Mouse (Mus musculus) lung, postnatal 10 days (tissue): ENCODE data around the gene Abca13.
"Not testable (repeated sequence)": the region's sequence is repeated elsewhere in the genome, so short reads cannot be mapped to it uniquely, and the experiment has no call there.

Experiments
- DNase-seq: peaks from one replicate; pipeline ENCODE4 v3.0.0; 2021

Gene Abca13

GRCm38 (mm10) chr11:9191555-9192131, at the start of gene Abca13:
Gene Abca13 (plus strand): TSS chr11:9191942.
- DNase-seq, result no peak

- DNase-seq, result no peak
Observed at GRCm38 (mm10) chr11:9145113-9145512, 46.6 kb upstream of the Abca13 start.

GRCm38 (mm10) chr11:9146115-9146514, 45.6 kb upstream of the Abca13 start:
- no peak for DNase-seq

- no peak for DNase-seq
Observed at GRCm38 (mm10) chr11:9146683-9147082, 45.1 kb upstream of the Abca13 start.

DNA sequence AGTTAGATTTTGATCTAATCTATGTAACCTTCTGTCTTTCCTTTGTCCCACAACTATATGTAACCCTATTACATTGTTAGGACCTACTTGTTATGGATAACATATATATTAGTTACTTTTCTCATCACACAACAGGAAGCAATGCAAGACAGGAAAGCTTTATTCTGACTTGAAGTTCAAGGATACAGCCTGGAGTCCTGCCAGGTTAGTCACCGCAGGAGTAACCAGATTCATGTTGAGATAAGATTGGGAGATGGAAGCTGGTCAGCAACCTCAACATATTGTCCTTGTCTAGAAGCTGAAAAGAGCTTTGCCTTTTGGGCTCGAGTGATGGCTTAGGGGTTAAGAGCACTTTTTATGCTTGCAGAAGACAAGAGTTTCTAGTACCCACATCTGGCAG, 43.5 kb upstream of the Abca13 start:
- DNase-seq, result no peak

GRCm38 (mm10) chr11:9150403-9150802, 41.3 kb upstream of the Abca13 start:
- DNase-seq, result not testable (repeated sequence)

DNA sequence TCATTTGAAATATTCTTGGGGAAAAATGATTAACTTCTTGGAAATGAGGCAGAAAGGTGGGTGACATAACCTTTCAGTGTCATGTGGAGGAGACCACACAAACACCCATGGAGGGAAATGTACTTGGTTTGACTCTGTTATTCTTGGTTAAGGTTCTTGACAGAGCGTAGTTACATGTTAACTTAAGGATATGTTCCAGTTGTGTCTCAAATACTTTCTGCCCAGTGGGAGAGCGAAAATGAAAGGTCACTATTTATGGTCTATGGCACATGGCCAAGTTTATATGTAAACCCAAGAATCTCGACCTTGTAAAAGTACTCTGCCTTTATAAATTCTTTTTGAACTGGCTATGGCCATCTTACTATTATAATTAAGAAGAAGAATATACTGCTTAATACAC, 31.8 kb upstream of the Abca13 start:
- no peak for DNase-seq

DNA sequence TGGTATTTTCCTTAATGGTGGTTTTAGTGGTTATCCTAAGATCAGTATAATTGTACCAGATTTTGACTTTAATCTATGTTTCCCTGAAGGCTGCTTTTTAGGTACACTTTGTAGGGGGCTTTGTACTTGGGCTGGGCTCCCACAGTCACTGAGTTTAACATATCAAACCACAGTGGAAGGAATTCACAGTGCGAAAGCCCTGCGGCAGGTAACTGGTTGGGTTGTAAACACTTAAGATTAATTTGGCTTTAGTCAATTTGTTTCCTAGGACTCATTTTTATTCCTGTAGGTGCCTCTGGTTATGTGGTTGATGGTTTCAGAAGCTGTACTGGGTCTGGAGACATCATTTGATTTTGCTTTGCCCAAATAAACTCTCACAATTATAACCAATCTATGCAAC, 24.4 kb upstream of the Abca13 start:
- no peak for DNase-seq

GRCm38 (mm10) chr11:9181477-9181876, 10.3 kb upstream of the Abca13 start:
- DNase-seq, result no peak

DNA sequence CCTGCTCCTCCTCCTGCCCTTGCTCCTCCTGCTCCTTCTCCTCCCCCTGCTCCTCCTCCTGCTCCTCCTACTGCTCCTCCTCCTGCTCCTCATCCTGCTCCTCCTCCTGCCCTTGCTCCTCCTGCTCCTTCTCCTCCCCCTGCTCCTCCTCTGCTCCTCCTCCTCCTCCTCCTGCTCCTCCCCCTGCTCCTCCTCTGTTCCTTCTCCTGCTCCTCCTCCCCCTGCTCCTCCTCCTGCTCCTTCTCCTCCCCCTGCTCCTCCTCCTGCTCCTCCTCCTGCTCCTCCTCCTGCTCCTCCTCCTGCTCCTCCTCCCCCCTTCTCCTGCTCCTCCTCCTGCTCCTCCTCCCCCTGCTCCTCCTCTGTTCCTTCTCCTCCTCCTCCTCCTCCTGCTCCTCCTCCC, 2.3 kb upstream of the Abca13 start:
- not testable (repeated sequence) for DNase-seq

DNA sequence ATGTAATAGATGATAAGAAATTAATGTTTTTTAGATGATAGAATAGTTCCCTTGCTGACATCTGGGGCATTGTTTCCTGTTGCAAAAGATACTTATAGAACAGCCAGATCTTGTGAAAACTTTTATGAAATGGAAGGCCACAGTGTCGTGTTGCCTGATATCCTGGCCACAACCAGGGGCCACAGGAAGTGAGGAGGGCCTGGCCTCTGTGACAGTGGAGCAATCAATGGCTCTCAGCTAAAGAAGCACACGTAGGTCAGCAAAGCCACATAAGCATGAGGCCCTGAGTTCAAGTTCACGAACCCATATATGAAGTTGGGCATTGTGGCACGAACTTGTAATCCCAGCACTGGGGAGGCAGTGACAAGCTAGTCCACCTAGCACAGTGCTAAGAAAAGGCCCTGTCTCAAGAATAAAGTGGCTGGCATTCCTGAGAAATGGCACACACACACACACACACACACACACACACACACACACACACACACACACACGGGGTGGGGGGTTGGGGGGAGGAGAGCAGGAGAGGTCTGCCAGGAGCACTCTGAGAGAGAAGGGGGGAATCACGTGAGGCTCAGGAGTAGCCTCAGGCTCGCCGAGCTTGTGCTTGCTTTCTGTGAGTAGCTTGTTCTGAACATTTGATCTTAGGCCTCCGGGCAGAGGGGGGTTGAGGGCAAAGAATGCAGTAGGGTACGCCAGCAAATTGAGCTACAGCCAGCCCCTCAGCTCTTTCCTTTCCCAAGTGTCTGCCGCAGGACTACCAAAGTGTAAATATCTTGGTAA, 779 bp upstream of the Abca13 start:
- peak; percentile 13 for DNase-seq

- DNase-seq, result no peak
Observed at GRCm38 (mm10) chr11:9194861-9195260, 3.1 kb downstream of the Abca13 start.

GRCm38 (mm10) chr11:9199868-9200267, 8.1 kb downstream of the Abca13 start:
- no peak for DNase-seq

DNA sequence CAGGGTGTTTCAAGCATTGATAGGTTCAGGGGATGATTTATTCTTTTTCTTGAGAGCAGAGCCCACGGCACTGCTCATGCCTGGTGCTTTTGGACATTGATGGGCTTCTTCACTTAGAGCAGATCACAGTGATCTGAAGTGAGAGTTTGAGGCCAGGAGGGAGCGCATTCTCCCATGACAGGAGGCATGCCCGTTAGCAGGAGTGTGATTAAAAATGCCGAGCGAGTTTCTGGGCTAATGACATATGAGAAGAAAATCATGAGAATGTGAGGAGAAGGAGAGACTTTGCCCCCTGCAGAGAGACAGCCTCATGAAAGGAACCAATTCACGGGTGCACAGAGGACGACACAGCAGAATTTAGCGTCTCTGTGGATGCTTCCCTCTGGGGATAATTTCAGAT, 19.0 kb downstream of the Abca13 start:
- DNase-seq, result no peak

DNA sequence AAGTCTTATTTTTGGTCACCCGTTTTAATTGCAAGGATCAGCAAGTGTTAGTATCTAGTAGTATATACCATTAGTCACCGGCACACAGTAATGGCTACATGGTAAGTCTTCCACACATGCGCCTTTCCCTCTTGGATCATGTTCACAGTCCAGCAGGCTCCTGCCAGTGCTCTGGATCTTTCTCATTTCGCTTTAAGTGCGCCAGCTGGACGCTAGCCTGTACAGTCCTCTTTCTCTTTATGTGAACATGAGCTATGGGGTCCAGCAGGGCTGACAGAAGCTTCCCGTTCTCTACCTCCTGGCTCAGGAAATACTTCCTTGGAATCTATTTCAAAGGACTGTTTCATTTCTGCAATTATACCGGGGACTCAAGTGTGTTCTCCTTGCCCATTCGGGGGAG, 21.8 kb downstream of the Abca13 start:
- DNase-seq, result no peak

GRCm38 (mm10) chr11:9216252-9216651, 24.5 kb downstream of the Abca13 start:
- no peak for DNase-seq

DNA sequence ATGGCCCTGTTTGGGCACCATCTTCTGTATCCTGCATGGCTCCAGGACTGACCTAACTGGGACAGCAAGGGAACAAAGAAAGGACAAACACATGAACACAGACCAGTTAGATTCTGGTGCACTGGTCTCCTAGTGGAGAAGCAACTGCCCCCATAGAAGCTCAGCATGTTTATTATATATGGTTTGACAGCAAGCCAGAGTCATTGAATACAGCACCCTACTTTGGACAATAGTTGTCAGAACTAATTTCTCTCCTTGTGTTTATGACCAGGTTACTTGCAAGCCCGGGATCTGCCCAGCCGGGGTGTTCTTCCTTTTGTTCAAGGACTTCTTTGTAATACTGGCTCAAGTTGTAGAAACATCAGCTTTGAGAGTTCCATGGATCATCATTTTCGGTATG, 28.8 kb downstream of the Abca13 start:
- no peak for DNase-seq

DNA sequence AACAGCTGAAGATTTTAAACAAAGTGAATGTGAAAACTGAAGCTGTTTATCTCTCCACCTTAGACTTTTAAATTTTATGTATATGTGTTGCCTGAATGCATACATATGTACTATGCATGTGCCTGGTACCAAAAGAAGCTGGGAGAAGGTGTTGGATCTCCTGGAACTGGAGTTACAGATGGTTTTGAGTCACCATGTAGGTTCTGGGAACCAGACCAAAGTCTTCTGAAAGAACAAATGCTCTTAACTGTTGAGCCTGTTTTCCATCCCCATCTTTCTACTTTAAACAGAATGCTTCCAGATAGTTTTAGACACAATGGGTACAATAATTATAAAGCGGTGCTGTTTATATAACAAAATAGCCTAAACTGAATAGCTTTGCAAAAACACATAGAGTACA, 29.9 kb downstream of the Abca13 start:
- no peak for DNase-seq

- DNase-seq, result no peak
Observed at GRCm38 (mm10) chr11:9226399-9226798, 34.7 kb downstream of the Abca13 start.

DNA sequence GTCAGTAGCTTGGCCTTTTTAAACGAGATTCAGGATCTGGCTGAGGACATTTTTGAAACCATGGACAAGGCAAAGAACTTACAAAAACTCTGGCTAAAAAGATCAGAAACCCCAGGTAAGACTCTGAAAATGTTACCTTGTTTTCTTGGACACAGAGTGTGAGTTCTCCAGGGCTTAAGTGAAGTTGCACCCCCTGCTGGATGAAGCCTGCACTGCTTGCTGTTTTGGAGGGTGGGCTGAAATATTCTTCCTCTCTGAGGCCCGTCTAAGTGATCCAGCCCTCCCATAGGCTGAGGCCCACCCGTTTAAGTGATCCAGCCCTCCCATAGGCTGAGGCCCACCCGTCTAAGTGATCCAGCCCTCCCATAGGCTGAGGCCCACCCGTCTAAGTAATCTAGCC, 57.9 kb downstream of the Abca13 start:
- not testable (repeated sequence) for DNase-seq

DNA sequence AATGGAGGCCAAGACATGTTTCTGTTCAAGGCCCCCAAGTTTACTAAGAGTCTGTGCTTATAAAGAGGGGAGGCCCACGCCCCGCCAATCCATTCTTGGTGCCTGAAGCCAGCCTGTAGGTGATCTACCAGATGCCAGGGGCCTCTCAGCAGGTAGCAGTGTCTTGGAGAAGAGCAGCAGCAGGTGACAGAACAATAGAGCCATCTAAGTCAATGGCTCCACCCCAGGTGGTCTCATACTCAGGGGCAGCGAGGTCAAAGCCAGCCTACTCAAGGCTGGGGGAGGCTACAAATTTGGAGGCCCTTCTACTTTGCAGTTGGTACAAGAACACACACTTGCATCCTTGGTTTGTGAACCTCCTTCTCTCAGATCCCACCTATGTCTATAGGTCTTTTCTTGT, 71.3 kb downstream of the Abca13 start:
- not testable (repeated sequence) for DNase-seq

DNA sequence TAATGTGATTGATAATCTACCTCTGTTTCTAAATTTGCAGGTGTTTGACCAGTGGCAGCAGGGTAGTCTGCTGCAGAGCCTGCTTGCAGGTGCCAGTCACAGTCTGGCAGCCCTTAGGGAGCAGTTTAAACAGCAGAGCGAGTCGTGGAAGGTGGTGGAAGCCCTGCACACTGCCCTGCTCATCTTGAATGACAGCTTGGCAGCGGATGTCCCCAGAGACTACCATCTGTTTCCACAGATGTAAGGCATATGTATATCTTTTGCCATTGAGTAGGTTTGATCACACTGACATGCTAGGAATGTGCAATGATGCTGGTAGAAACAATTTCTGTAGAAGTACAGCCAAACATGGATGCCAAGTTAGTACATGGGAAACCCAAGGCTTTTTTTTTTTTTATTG, 77.3 kb downstream of the Abca13 start:
- DNase-seq, result no peak

DNA sequence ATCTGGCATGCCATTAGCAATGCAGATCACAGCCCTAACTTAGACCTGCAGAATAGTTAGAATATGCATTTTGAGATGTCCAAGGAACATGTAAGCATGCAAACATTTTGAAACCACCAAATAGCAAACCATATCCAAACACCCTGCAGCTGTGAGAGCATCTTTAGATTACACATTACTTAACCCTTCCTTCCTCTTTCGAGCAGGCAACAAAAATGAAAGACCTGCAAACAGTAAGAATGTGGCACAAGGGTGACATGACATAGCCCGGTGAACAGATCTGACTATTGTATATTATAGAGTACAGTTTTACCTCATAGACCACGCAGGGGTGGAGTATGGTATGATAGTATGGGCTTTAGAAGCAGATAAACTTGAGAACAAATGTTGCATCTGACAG, 93.5 kb downstream of the Abca13 start:
- no peak for DNase-seq

DNA sequence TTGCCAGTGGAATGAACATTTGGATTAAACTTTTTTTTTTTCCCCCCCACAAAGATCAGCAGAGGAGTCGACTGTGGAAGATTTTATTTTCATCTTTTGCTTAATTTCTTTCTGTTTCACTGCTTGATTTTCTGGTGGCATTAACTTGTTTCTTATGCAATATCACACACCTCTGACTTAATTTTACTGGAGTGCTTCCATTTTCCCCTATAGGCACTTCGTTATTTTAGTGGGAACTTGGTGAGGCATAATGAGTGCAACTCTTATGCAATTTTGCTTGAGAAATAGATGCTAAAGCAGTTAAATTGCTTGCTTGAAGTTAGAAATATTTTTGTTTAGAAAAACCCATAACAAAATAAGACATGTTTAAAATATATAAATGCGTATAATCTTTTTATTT, 94.0 kb downstream of the Abca13 start:
- no peak for DNase-seq

- DNase-seq, result no peak
Observed at GRCm38 (mm10) chr11:9291168-9291567, 99.4 kb downstream of the Abca13 start.
